Mouse (Mus musculus) embryo, embryonic 11 days (tissue): ENCODE data around the gene Ctsw.

ENCODE experiments used
- DNase-seq: peaks from one replicate; pipeline ENCODE4 v3.0.0-alpha.2; 2015

Gene Ctsw

DNA sequence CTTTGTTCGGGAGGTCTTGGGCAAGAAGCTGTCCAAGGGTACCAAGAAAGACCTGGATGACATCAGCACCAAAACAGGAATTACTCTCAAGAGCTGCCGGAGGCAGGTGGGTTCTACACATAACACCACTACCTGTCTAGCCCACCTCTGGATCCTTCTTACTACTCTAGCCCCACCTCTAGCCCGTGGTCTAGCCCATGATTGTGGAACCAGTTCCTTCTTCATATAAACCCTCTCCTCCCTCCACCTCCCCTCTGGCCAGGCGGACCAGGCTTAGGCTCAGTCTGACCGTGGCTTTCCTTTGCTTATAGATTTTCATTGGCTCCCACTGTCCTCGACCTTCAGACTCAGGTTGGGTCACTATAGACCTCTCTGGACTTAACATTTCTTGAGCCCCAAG lies 6.9 kb downstream of the Ctsw start:
- DNase-seq: no peak

DNA sequence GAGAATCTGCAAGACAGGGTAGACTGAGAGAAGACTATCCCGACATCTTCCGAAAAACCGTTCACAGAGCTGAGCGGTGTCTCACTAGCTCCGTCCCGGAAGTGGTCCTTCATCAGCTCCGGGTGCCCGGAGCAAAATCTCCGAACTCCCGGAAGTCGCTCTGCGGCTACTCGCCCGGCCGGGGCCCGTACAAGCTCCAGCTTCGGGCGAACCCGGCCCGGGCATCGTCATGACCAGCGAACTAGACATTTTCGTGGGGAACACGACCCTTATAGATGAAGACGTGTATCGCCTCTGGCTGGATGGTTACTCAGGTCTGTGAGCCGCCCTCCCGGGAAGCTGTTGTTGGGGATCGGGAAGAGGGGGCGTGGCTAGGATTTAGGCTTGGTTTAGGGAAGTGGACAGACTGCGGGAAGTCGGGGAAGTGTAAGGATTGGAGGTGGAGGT lies 7.8 kb downstream of the Ctsw start, which contains the start of gene Fibp:
TSS of gene Fibp (plus strand) at position 151 of the 447 bp plus-strand sequence.
- peak; percentile 95 for DNase-seq

DNA sequence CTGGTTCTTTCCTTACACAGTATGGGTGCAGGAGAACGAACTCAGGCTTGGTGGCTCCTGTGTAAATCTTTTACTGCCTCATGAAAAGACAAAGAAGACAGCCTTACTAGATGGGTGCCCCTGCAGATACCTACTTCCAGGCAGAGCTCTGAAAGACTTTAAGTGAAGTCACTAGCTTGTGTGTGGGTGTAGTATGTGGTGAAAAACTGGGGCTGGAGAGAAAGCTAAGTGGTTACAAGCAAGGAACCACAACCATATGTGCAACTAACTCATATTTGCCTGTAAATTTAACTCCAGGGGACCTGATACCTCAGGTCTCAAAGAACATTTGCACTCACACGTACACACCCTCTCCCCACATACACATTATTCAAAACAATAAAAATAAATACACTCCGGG lies 8.4 kb downstream of the Ctsw start:
- no peak for DNase-seq

DNA sequence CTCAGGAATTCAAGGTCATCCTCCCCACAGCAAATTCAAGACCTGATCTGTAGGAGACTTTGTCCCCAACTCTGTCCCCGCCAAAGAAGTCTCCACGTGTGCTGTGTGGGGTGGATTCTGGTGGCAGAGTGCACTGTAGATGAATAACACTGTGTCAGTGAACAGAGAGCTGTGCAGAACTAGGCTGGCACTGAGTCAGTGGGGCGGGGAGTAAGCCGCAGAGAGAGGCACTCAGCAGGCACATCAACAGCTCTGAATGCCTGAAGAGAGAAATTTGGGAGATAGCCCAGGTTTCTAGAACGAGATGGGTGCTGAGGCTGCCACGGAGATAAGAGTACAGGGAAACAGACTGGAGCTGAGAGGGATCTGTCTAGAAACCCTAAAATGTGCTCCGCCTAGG lies 9.3 kb downstream of the Ctsw start:
- DNase-seq: no peak

DNA sequence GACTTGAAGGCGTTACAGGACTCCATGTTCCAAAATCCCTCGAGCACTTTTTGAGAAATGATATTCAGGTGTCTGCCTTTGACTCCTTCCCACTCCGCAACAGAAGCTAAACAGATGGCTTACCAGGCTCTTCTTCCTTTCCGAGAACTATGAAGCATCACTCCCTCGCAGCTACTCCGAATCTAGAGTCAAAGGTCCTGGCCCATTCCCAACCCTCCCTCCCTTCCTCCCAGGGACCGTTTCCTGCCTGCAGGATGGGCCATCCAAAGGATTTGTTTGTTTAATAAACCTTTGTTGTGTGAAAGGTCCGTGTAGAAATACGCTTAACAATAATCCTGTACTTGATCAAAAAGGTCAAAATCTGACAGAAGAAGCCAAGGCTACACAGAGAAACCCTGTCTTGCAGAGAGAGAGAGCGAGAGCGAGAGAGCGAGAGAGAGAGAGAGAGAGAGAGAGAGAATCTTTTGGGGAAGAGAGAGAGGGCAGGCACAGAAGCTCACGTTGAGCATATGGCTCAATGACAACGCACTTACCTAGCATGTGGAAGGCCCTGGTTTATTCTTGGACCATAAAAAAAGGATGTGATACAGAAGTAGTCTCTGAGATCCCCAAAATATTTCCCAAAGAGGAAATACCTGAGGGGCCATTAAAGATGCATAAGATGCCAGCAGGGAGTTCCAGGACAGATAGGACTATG lies 10.4 kb downstream of the Ctsw start, which contains the start of gene Ccdc85b:
TSS of gene Ccdc85b (minus strand) at position 149 of the 697 bp plus-strand sequence.
- DNase-seq: no peak

DNA sequence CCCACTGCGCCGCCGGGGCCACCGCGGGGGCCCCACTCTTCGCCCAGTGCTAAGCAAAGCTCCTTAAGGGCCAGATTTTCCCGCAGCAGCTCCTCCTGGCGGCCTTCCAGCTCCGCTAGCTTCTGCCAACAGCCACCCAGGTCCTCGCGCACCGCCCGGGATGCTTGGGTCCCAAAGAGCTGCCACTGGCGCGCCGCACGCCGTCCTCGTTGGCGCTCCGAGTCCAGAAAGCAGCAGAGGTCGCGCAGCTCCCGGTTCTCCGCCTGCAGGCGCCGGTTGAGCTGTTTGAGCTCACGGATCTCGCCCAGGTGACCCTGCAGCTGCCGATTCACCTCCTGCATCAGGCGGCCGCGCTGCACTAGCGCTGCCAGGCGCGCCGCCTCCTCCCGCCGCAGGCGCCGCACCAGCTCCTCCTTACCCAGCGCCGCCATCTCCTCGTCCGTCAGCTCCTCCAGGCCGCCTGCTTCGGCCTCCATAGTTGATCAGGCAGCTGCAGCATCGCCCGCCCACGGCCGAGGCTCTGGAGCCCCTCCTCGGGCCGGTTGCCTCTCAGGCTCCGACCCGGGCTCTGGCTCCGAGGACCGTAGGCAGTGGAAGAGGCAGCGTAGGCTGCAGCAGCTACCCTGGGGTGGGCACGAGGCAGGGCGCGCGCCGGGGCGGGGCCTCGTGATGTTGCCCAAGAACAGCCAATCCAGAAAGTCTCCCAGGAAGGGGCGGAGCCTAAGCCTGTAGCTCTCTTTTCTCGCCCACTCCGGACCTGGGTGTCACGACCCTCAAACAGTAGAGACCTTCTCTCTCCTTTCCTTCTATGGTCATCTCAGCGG lies 11.2 kb downstream of the Ctsw start:
- DNase-seq: peak; percentile 97

DNA sequence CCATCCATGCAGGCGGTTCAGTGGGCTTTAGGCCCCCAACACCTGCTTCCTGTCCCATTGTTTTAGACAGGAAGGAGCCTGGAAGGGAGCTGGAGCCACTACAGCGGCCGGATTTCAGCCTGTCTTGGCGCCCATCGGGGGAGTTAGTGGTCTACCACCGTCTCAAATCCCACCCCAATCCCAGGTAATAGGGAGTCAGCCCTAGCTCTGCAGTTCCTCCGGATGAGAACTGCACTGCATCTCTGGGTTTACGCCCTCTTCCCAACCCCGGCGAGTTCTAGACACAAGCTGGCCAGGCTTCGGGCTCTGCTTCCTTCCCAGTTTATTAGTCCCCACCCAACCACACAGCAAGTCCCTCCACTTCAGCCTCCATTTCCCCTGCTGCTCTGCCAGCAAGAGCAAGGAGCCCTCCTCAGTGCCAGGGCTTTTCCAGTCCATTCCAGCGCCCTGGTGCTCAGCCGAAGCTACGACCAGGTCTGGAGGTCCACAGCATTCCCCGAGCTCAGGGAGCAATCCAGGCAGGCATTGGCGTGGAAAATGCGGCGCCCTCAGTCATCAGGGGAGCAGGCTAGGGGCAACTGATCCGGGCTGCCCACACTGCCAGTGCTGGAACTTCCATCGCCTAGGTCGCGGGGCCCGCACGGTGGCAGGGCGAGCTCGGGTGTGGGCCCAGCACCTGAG lies 11.9 kb downstream of the Ctsw start:
- peak; percentile 50 for DNase-seq

DNA sequence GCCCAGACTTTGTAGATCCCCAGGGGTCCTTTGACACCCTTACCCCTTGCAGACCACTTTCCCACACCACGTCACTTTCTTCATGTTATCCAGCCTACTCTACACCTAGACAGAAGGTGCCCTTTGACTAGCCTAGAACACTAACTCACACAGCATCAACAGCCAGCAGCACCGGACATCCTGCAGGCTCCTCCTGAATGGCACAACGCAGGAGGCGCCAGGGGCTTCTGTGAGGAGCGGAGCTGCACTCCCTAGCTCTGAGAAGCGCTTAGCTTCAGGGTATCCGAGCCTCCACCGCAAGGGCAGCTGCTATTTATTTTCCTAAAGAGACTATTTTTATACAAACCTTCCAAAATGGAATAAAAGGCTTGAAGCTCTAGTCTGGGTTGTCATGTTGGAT lies 12.7 kb downstream of the Ctsw start:
- no peak for DNase-seq

DNA sequence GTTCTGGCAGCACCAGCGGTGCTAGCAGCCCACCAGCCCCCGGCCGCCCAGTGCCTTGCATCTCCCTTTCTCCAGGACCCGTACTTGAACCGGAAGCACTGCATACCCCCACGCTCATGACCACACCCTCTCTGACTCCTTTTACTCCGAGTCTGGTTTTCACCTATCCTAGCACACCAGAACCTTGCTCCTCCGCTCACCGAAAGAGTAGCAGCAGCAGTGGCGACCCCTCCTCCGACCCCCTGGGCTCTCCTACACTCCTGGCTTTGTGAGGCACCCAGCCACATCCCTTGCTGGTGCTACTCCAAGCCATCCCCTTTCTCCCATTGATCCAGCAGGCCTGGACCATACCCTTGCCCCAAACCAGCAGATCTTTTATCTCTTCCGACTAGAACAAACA lies 13.3 kb downstream of the Ctsw start:
- no peak for DNase-seq

DNA sequence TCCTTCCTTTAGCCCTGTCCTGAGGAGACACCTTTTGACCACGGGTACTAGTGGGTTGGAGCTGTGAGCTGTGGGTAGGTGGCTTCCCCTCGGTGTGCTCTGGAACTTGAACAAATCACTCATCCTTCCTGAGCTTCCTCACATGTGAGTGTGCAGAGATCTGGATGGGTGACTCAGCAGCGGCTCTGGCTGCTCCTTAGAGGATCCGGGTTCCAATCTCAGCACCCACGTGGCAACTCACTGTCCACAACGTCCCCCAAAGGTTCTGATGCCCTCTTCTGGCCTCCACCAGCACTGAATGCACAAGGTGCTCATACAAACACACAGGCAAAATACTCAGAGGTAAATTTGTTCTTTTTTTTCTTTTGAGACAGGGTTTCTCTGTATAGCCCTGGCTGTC lies 16.5 kb downstream of the Ctsw start:
- DNase-seq: no peak

DNA sequence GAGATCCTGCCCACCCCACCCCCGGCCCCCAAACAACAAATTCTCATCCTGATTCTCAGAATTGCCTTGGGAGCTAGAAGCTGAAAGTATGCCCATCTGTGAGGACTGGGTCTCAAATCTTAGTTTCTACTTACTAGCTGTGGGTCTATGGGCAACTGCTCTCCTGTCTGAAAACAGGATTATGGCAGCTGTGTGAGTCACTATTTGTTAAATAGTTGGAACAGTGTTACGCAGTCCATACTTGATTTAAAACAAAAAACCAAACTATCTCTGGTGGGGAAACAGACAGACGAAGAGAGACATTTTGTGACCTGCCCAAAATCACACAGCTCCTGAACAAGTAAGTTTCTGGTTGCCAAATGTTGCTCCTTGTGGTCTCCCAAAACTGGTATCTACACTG lies 18.6 kb downstream of the Ctsw start:
- no peak for DNase-seq

DNA sequence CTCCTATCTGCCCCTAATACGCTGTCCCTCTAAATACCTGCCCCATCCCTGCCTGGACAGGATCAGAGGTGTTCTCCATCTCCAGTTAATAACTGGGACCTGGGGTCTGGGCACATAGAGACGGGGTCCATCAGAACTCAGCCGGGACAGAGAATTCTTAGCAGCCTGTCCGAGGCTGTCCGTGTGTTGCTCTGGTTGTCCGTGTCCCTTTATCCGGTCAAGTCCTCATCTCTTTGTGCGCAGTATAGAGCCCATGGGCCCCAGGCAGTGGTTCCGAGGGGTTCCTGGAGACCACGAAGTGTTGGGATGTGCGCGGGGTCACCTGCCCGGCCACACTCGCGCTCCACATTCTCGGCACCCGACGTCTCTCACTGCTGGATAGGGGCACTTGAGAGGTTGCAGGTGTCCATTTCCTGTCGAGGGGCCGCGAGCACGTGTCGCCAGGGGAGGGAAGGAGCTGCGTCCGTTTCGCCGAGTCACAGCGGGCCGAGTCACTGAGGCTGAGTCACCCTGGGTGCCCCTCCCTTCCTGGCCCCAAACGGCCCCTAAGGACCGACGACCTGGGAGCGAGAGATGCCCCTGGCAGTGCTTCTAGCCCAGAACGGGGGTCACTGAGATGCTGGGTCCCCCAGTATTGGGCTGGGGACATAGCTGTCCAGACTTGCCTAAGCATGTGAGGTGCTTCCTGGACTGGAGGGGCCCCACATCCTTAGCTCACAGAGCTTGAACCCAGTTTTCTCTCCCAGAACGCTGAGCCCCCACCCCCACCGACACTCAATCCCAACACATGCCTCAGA lies 19.8 kb downstream of the Ctsw start:
- peak; percentile 37 for DNase-seq

DNA sequence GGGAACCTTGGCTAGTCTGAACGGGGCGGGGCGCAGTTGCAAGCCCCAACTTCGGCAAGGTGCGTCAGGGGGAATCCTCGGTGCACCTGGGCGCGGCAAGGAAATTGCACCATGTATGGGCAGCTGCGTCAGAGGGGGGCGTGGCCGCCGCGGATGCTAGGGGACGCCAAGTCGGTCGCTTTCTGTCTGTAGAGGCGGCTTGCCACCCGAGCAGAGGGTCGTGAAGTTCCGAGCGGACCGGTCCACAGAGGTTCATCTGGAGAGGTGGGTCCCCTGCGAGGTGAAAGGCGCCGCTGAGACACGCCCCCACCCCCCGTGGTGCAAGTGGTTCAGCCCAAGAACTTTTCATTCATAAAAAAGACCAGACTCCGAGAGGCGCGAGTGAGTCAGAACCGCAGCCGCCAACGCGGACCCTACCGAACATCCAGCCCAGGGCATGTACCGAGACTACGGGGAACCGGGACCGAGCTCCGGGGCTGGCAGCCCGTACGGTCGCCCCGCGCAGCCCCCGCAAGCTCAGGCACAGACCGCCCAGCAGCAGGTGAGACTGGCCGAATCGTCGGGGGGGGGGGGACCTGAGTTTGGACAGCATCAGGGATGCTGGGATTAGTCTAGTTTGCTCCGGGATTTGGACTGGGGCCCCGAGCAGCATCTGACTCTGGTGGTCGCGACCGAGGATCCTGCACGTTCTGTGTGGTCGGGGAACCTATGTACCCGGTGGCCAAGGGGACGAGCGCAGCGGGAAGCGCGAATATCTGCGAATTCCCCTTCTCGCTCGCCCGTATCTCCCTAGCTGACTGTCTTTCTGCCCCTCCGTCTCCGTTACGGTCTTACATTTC lies 20.6 kb downstream of the Ctsw start, which contains the start of gene Fosl1:
TSS of gene Fosl1 (plus strand) at position 33 of the 839 bp plus-strand sequence.
- DNase-seq: peak; percentile 71

DNA sequence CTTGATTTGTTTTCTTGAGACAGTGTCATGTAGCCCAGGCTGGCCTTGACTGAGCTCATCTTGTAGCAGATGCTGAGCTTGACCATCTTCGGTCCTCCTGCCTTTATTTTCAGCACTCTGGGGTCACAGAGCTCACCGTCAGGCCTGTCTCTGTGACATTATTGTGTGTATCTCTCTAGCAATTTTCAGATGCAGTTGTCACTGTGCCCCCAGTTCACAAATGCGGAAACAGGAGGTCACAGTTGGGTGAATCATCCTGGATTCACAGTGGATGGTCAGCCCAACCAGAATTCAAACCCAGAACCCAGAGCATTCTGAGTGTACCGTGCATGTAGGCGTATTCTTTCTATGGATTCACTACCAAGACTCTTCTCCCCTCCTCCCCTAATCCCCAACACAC lies 22.6 kb downstream of the Ctsw start:
- DNase-seq: no peak

DNA sequence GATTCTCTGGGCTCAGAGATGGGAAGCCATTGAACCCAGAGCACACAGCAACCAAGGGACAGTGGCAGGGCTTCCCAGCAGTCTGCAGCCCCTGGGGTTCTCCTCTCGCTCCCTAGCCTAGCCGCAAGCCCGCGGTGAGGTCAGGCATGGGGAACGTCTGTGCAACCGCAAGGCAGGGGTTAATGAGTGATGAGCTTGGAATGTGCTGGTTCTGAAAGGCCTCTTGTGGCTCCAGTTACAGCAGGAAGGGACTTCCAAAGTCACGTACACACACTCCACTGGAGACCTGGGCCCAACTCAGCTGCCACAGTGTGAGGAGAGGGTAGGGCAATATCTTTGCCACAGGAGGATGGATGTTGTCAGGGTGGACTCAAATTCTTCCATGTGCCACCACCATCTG lies 23.4 kb downstream of the Ctsw start:
- no peak for DNase-seq

DNA sequence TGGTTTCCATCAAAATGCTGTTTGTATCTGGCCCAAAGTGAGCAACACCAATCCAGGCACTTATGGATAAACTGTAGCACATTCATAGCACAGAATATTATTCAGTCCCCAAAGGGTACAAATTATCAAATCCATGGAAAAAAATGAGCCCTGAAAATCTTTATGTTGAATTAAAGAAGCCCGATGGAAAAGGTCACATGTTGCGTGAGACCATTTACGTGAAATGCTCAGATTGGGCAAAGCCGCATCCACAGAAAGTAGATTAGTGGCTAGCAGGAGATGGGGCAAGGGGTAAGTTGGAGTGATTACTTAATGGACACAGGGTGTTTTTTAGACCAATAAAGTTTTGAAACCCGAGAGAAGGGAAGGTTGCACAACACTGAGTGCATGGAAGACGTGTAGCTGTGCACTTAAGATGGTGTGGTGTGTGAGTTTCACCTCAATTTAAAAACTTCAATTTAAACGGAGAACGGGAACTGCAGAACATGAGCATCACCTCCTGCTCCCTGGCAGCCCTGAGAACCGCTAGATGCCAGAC lies 23.9 kb downstream of the Ctsw start:
- no peak for DNase-seq

DNA sequence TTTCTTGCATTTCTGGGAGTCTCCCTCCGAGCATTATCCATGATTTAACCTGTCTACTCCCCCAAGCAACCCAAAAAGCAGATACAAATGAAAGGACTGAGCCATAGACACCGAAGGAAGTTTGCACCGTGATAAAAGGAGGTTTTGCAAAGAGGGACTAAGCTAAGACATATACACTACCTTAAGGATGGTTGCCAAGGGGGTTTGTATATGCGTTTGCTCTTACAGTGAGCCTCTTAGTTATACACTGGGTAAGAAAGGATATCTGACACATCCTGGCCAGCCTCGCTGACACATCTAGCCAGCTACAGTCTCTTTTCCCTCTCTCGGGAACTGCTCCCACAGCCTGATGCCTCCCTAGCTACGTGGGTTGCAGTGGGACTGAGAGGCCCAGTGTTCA lies 34.4 kb downstream of the Ctsw start:
- no peak for DNase-seq

DNA sequence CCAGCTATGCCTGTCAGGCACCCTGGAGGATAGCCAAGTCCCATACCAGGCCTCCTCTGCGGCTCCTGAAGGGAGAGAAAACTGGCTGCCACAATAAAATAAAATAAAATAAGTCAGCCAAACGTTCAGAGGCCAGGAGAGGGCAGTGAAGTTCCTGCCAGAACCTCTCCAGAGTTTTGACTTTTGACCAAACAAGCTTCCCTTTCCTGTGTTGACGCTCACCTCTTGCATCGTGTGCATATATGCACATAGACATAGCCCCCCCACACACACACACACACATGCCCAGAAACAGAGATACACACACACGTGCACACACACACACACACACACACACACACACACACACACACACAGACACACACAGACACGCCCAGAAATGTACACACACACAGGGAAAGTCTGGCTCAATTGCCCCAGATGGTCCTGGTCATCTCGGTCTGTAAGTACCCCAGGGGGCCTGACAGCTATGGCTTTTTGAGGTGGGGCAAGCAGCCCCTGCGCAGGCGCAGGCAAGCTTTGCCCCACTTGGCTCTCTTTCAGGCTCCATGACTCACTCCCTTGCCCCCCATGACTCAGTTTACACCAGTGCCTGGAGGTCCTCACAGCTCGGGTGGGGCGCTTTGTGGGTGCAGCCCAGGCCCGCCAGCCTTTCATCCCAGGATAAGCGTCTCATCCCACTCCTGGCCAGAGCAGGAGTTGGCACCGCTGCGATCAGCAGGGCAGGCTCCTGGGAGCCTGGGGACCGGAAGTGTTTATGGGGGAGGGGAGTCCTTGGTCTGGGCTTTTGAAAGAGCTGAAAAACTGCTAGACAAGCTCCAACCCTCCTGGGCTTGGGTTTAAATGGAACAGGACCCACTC lies 35.1 kb downstream of the Ctsw start:
- peak; percentile 66 for DNase-seq

DNA sequence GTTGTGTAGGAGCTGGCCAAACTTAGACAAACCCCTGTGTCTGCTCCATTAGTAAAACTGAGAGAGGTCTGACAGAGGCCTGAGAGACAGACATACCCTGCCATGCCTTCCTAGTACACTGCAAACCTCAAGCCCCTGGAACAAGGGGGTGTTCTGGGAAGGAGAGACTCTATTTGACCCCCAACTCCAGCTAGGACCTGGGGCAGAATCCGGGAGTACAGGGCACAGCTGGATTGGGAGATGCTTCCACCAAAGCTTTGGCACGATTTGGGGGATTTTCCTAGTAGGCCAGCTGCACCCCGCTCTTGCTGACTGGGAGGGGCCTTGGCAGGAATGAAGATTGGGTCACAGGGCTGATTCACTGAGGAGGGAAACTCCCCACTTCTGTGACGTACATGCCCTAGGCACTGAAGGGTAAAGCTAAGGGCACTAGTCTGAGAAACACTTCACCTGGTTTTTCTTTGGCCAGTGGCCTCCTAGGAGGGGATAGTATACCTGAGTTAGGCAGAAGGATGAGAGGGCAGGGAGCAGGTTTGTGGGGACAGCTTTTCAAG lies 36.3 kb downstream of the Ctsw start:
- DNase-seq: no peak

DNA sequence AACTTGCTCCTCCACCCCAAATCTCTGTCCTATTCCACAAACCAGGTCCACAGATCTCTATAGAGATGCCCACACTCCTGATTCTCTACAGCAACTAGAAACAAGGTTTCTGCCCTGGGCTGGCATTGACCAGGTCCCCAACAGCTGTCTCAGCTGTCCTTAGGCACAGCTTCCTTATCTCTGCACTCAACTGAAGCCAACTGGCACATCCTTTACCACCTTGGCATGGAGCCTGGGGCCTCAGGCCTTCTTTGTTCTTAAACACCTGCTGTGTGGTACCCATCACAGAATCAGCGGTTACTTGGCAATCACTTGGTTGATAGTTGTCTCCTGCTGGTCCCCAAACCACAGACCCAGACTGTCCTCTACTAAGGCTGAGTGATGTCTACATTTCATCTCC lies 37.9 kb downstream of the Ctsw start:
- DNase-seq: no peak
